Mouse (Mus musculus): ENCODE data around the gene Rasgrp3. TPM values are rescaled to one million over a fixed set of nuclear protein-coding genes. Genes with fewer than 3 reads are reported as not detected.

Gene Rasgrp3
- polyA plus RNA-seq, 1 experiment from 2014 or later = 5.7 TPM

DNA sequence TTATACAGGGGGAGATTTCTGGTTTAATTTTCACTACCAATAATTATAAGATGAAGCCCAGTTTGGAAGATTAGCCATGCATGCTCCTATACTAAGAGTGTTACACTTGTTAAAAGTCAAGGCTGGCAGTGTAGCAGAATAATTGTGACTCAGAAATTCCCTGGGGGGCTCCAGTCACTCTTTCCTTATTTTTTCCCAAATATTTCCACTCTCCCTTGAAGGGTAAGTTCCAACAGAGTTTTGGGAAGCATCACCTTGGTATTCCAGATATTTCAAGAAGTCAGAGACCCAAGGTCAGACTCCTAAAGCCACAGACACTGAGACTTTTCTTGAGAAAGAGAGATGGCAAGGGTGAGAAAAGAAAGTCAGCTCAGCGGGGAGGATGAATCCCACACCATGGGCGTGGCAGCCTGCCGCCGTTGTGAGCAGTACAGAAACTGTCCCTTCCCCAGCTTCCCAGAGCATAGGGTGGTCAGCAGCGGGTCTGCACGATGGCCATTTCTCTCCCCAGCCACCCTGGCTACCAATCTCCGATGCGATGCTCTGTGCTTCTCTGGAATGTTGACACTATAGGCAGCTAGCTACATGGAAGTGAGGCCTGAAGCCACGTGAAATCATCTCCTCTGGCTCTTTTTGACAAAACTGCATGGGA lies 28.8 kb downstream of the Rasgrp3 start:
- no peak overlapping the region for H3K27ac ChIP-seq
- 0 out of 2 replicates have a peak, but pooled peaks cover 7% of the 10 kb centered on the region for H3K27me3 ChIP-seq
- no peak overlapping the region for H3K4me3 ChIP-seq (replicated peaks)
- no peaks in the 10 kb centered on the region for H3K9me3 ChIP-seq
- peak overlapping the region; percentile 2; the same call in 1 of the 2 replicates for H3K4me2 ChIP-seq
- no peaks in the 10 kb centered on the region for H3K36me3 ChIP-seq (replicated peaks)
- no peak overlapping the region for H3K9ac ChIP-seq
- 15% methylated on average over 9 of the region's 9 CpGs for WGBS
- ATAC-seq (ENCODE audit: low FRiP score) = no peak
- peaks cover 9% of the 10 kb centered on the region for H3K4me1 ChIP-seq

DNA sequence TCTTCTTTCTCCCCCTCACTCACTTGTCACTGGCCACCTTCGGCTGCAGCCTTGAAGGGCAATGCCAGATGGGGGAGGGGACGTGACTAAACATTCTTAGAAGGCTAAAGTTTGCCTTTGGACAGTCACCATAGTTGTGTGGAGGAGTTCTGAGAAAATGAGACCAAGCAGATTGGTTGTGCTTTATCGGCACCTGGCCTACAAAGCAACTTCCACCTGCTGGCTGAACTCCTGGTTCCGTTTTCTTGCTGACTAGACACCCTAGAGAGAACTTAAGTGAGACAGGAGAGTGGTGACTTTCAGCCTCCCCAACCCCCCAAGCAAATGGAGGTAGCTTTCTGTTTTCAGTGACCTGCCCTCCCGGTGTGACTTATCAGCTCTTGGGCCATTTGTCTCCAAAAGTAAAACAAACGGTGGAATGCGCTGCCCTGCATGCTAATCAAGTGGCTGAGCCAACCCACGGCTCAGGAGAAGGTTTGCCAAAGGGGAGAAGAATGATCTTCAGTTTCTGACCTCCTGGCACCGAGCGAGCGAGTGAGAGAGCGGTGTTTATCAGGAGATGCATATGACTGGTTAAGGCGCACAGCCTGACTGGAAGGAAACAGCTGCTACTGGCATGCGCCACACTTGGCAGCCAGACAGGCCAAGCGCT lies 29.4 kb downstream of the Rasgrp3 start:
- Histone ChIP-seq H3K9me3 (no peaks in the 10 kb centered on the region), H3K27me3 (0 out of 2 replicates have a peak, but pooled peaks cover 7% of the 10 kb centered on the region), H3K4me1 (peaks cover 9% of the 10 kb centered on the region), H3K27ac (no peak overlapping the region), H3K4me2 (peak overlapping the region; percentile 22), H3K36me3 (replicated peaks) (no peaks in the 10 kb centered on the region), H3K9ac (no peak overlapping the region), H3K4me3 (replicated peaks) (no peak overlapping the region)
- no peak for ATAC-seq (ENCODE audit: low FRiP score)
- WGBS = 23% methylated on average over 15 of the region's 15 CpGs

DNA sequence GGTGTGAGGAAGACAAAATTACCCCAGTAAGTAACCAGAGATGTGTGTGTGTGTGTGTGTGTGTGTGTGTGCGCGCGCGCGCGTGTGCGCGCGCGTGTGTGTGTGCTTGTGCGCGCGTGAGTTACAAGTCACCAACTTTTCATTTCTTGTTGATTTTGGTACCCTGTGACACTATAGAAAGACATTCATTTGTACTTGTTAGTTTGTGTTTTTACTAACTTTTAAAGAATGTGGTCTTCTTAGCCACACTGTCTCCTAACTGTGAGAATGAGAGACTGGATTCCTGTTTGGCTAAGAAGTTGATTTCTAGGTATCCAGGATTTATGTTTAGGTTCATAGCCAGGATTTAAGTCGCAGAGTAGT lies 29.9 kb downstream of the Rasgrp3 start:
- H3K9ac ChIP-seq = no peak overlapping the region
- 62% methylated on average over 14 of the region's 14 CpGs for WGBS
- no peak overlapping the region for H3K27ac ChIP-seq
- H3K36me3 ChIP-seq (replicated peaks) = no peaks in the 10 kb centered on the region
- H3K4me1 ChIP-seq = peaks cover 9% of the 10 kb centered on the region
- H3K4me3 ChIP-seq (replicated peaks) = no peak overlapping the region
- H3K27me3 ChIP-seq = 0 out of 2 replicates have a peak, but pooled peaks cover 7% of the 10 kb centered on the region
- H3K4me2 ChIP-seq = peak overlapping the region; percentile 22; the same call in 1 of the 2 replicates
- ATAC-seq (ENCODE audit: low FRiP score) = no peak
- no peaks in the 10 kb centered on the region for H3K9me3 ChIP-seq

DNA sequence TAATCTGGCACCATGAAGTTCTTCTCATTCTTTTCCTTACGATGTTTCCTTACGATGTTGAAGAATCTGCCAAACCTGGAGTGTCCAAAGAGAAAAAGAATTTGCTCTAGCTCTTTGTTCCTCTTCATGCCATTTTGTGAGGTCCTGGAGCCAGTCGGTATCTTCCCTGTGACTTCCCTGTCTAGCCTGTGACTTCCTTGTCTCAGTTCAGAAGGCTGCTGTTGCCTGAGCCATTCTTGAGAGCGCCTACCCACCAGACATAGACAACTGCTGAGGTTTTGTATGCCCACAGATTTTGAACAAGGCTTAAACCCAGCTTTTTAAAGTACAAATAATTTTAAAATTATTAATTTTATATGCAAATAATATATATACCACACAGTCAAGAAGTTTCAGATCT lies 31.3 kb downstream of the Rasgrp3 start:
- ATAC-seq (ENCODE audit: low FRiP score) = no peak

DNA sequence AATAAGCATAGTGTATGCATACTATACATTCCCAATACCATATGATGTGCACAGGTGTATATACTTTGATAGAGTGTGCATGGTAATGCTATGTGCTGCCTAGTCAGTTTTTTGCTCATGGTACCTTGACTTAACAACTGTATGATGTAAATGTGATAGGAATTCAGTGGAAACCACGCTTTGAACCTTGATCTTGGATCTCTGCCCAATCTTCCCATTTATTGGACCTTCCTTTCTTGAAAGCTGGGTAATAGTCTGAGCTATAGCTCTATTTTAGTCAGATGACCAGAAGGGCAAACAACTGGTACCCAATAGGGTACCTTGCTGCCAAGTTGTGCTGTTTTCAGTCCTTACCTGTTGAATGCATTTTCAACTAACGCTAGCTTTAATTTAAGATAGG lies 31.8 kb downstream of the Rasgrp3 start:
- Histone ChIP-seq H3K36me3 (replicated peaks) (no peaks in the 10 kb centered on the region), H3K9me3 (no peaks in the 10 kb centered on the region), H3K27me3 (0 out of 2 replicates have a peak, but pooled peaks cover 7% of the 10 kb centered on the region), H3K4me3 (replicated peaks) (no peak overlapping the region), H3K27ac (no peak overlapping the region), H3K4me2 (no peak overlapping the region), H3K9ac (no peak overlapping the region), H3K4me1 (peaks cover 9% of the 10 kb centered on the region)
- WGBS = 87% methylated on average over 2 of the region's 2 CpGs
- ATAC-seq (ENCODE audit: low FRiP score) = no peak

More for the DNA sequence above, 31.3 kb downstream of the Rasgrp3 start:
- H3K9ac ChIP-seq = no peak overlapping the region
- no peak overlapping the region for H3K4me2 ChIP-seq
- H3K9me3 ChIP-seq = no peaks in the 10 kb centered on the region
- H3K4me1 ChIP-seq = peaks cover 9% of the 10 kb centered on the region
- H3K27me3 ChIP-seq = 0 out of 2 replicates have a peak, but pooled peaks cover 7% of the 10 kb centered on the region
- H3K36me3 ChIP-seq (replicated peaks) = no peaks in the 10 kb centered on the region
- 91% methylated on average over 4 of the region's 4 CpGs for WGBS
- H3K4me3 ChIP-seq (replicated peaks) = no peak overlapping the region
- H3K27ac ChIP-seq = no peak overlapping the region

DNA sequence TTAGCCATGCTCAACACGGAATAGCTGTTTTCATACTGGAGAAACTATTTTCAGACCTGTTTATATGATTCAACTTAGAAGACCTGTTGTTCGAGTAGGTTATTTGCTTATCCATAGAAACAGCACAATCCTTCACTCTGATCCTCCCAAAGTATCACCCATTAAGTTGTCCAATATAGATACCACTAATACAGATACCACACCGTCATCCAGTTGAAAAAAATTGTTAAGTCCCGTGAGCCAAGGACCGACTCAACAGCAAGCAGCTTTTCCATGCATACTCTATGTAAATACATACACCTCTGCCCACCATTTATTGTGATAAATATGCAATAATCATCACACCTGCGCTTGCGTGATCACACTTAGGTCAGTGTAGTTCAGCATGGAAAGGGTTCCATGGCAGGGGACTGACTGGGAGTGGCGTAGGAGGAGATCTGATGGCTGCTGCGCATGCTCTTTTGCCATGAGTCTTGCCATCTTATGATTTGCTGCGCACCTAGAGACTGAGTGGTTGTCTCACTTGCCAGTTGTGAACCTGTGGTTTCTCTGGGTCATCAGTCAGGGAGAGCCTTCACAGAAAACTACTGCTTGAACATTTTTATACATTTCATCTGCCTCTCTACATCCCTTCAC lies 32.9 kb downstream of the Rasgrp3 start:
- 93% methylated on average over 10 of the region's 10 CpGs for WGBS
- Histone ChIP-seq H3K9ac (no peak overlapping the region), H3K36me3 (replicated peaks) (no peaks in the 10 kb centered on the region), H3K4me2 (no peak overlapping the region), H3K4me3 (replicated peaks) (no peak overlapping the region), H3K27me3 (0 out of 2 replicates have a peak, but pooled peaks cover 7% of the 10 kb centered on the region), H3K27ac (no peak overlapping the region), H3K4me1 (peaks cover 9% of the 10 kb centered on the region), H3K9me3 (no peaks in the 10 kb centered on the region)
- no peak for ATAC-seq (ENCODE audit: low FRiP score)

DNA sequence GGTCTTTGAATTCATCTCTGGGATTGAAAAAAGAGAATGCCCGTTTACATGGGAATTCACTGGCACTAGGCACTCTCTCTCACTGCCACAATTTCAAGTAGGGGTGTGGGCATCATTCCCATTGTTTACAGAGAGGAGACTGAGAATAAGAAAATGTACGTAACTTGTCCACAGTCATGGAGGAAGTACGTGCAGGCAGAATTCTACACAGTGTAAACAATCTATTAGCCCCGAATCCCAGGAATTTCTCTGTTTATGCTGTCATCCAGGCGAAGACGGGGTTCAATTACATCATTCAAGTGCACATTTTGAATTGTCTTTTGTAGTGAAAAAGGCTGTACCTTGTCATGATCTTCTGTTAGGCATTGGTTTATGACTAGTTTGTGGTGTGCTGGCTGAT lies 34.6 kb downstream of the Rasgrp3 start:
- Histone ChIP-seq H3K27me3 (0 out of 2 replicates have a peak, but pooled peaks cover 2% of the 10 kb centered on the region), H3K36me3 (replicated peaks) (no peaks in the 10 kb centered on the region), H3K4me3 (replicated peaks) (no peak overlapping the region), H3K4me1 (peaks cover 3% of the 10 kb centered on the region), H3K4me2 (no peak overlapping the region), H3K27ac (no peak overlapping the region), H3K9me3 (no peaks in the 10 kb centered on the region), H3K9ac (no peak overlapping the region)
- WGBS = 83% methylated on average over 6 of the region's 6 CpGs
- no peak for ATAC-seq (ENCODE audit: low FRiP score)

DNA sequence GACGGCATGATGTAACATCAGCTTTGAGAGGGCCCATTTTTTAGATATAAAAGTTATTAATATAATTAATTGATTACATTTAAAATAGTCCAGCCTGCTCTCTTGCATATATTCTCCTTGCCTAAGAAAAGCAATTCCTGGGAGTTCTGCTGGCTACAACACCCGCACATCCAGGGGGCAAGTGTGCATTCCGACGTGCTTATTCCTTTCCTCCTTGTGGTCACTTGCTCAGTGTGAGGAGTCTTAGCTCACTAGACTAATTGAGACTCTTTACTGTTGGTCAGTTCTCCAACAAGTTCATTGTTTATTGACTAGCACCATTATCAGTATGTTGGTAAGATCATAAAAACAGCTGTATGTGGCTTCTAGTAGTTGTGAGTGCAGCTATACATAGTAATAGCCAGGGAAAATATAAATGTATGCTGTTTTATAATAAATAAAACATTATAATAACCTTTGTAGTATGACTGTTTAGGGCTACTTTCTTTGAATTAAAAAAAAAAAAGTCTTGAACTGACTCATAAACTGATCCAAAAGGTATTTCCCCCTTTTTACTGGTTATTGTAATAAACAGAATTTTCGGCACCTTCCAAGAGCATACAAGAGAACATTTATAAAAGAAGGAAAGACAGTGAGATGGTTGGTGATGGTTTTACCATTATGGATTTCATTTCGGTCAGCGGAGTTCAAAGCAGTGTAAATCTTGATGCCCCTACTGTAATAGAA lies 35.4 kb downstream of the Rasgrp3 start:
- Histone ChIP-seq H3K9ac (no peak overlapping the region), H3K27me3 (no peaks in the 10 kb centered on the region), H3K9me3 (no peaks in the 10 kb centered on the region), H3K36me3 (replicated peaks) (no peaks in the 10 kb centered on the region), H3K4me3 (replicated peaks) (no peak overlapping the region), H3K4me2 (no peak overlapping the region), H3K27ac (no peak overlapping the region), H3K4me1 (no peaks in the 10 kb centered on the region)
- WGBS = 92% methylated on average over 7 of the region's 7 CpGs
- ATAC-seq (ENCODE audit: low FRiP score) = no peak

DNA sequence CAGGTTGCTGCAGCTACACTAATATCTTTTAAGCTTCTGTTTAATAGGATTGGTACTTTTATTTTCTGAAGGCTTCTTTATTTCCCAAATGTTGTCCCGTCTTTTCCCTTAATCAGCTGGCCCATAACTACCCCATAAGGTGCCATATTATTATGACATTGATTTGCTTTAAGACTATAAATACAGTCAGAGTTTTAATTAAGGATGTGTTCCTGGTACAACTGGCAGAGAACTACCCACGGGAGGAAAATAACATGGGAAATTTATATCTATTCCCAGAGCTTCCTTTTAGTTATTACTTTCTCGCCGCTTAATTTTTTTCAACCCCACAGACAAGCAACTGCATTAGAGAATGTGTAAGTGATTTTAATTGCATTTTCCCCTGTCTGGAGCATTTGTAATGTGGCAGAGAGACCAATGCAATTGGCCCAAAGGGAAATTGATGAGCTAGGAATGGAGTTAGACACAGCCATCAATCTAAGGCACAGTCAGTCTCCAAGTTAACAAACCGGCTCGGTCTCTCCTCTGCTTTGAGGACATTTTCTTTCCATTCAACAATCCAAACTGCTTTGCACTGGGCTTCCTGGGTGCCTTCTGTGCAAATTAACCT lies 36.1 kb downstream of the Rasgrp3 start:
- H3K4me1 ChIP-seq = no peaks in the 10 kb centered on the region
- no peak overlapping the region for H3K4me2 ChIP-seq
- H3K36me3 ChIP-seq (replicated peaks) = no peaks in the 10 kb centered on the region
- WGBS = 91% methylated on average over 6 of the region's 6 CpGs
- no peaks in the 10 kb centered on the region for H3K9me3 ChIP-seq
- H3K27ac ChIP-seq = no peak overlapping the region
- H3K9ac ChIP-seq = no peak overlapping the region
- no peak for ATAC-seq (ENCODE audit: low FRiP score)
- no peaks in the 10 kb centered on the region for H3K27me3 ChIP-seq
- no peak overlapping the region for H3K4me3 ChIP-seq (replicated peaks)

DNA sequence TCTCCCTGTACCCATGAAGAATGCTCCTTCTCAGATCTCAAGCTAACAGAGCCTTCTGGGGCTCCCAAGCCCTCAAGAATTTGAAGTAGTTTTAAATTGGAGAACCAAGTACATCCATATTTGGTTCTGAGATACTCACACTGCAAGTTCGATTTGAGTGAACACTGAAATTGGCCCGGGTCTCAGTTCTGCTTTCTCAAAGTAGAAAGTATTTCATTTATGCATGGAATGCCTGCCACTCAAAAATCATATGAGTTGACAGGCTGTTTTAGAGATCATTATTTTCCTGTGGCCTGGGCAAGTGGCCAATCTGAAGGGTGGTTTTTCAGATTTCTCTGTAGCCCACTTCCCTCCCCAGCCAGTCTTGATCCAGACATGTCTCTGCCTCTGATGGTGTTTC lies 36.7 kb downstream of the Rasgrp3 start:
- no peak for ATAC-seq (ENCODE audit: low FRiP score)
- Histone ChIP-seq H3K4me2 (no peak overlapping the region), H3K27ac (no peak overlapping the region), H3K4me3 (replicated peaks) (no peak overlapping the region), H3K36me3 (replicated peaks) (no peaks in the 10 kb centered on the region), H3K27me3 (no peaks in the 10 kb centered on the region), H3K4me1 (no peaks in the 10 kb centered on the region), H3K9me3 (no peaks in the 10 kb centered on the region), H3K9ac (no peak overlapping the region)
- WGBS = 88% methylated on average over 2 of the region's 2 CpGs

DNA sequence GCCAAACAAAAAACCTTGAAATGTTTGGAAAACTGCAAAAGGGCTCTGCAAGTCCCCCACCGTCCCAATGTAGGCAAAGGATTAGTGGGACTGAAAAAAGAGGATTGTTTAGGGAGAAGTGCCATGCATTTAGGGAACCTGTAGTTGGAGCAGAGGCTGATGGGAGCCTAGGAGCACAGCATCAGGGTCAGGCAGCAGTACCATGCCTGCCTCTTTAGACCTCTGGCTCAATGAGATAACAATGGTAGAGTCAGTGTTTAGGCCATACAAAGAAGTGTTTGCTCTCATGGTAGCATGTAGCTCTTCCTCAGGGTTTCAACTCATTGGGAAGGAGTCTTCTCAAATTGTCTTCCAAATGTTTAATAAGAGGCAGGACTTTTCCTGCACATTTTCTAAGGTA lies 40.3 kb downstream of the Rasgrp3 start:
- H3K36me3 ChIP-seq (replicated peaks) = no peaks in the 10 kb centered on the region
- no peak overlapping the region for H3K27ac ChIP-seq
- no peak overlapping the region for H3K4me3 ChIP-seq (replicated peaks)
- no peaks in the 10 kb centered on the region for H3K27me3 ChIP-seq
- no peak overlapping the region for H3K9ac ChIP-seq
- no peak for ATAC-seq (ENCODE audit: low FRiP score)
- no peak overlapping the region for H3K4me2 ChIP-seq
- no peaks in the 10 kb centered on the region for H3K9me3 ChIP-seq
- 44% methylated on average over 1 of the region's 1 CpGs for WGBS
- H3K4me1 ChIP-seq = no peaks in the 10 kb centered on the region

Measured in forebrain, embryonic 12.5 days (tissue).